Mouse (Mus musculus) cerebellum, postnatal 36 days (tissue): ENCODE measurements around the gene Sfrp5.

Source experiments
- DNase-seq, 2 experiments: peaks; one replicate each; pipeline ENCODE4 v3.0.0; 2021 to 2022; ENCODE audit warnings: mixed read lengths in 2 of 2

The Sfrp5 gene

GRCm38 (mm10) chr19:42201696-42202381 is at the start of gene Sfrp5:
Gene Sfrp5 (minus strand): TSS chr19:42202252.
- peak in 1 of 2 experiments; percentile 15 for DNase-seq

- no peak for DNase-seq
These were observed 48.2 kb upstream of the Sfrp5 start for GRCm38 (mm10) chr19:42249976-42250914.

GRCm38 (mm10) chr19:42247519-42247918 is 45.5 kb upstream of the Sfrp5 start, which contains the start of gene Golga7b:
Gene Golga7b (plus strand): TSS chr19:42247574.
- DNase-seq, result no peak

DNA sequence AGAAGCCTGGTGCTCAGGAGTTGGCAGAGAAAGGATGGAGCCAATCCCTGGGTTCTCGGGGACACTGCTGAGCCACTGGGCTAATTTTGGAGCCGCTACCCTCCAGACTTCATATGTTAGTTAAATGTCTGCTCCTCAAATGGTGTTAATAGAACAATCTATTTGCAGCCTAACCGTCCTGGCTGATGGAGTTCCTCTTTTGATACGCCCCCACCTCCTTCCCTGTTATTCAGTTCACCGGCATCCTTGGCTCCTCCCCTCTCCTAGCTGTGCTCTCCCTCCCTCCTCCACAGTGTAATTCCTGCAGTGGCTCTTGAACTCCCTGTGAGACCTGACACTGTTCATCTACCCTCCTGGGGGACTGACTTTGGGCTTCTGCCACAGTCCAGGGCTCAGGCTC is 44.6 kb upstream of the Sfrp5 start:
- DNase-seq, result no peak

DNA sequence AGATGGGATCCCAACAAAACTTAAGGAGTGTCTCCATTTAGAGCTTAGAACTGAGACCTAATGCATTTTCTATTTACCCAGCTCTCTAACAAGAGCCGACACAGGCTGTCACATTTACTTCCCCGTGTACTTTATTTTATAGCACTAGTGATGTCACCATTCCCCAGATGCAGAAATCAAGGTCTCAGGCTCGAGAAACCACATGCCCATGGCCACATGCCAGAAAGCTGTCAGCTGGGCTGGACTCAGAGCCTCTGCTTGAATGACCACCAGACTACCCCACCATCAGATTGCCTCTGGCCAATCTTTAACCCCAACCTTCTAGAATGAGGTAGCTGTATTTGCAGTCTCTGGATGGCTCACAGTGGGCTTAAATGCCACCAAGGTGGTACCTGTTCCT is 41.3 kb upstream of the Sfrp5 start:
- no peak for DNase-seq

- DNase-seq, result no peak
These were observed 38.8 kb upstream of the Sfrp5 start for GRCm38 (mm10) chr19:42240881-42241280.

DNA sequence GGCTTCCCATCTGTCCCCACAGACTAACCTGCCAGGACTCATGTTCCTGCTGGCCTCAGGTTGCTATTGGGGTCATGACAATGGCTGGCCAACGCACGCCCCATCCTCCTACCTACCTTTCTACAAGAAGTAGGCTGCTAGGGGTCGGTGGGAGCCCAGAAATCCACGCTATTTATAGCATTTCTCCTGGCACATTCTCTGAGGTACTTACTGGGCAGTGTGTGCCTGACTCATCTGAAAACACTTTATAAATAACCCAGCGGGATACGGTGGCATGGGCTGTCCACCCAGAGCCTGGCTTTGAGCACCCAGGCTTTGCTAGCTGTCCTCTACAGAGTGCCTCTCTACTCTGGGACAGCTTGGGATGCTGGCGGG is 36.3 kb upstream of the Sfrp5 start:
- DNase-seq, result no peak

- DNase-seq, result peak in 1 of 2 experiments; percentile 15
These were observed 35.7 kb upstream of the Sfrp5 start for GRCm38 (mm10) chr19:42237602-42238340.

DNA sequence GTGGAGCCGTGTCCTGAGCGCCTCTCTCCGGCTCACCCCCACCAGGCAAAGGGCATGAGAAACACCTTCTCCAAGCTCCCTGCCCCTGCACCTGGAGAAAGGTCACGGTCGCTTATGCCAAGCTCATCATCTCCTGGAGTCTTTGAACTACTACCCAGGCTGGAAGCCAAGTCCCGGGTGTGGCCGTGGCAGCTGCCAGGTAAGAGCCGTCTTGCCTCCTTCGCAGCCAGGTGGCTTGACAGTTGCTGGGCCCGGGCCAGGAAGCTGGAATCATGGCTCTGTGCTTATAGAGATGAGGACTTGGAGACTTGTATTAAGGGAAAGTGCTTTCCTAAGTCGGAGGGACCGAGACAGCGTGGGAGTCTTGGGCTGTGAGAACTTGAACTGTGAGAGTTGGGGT is 28.9 kb upstream of the Sfrp5 start:
- peak; percentile 55 to 68 for DNase-seq

DNA sequence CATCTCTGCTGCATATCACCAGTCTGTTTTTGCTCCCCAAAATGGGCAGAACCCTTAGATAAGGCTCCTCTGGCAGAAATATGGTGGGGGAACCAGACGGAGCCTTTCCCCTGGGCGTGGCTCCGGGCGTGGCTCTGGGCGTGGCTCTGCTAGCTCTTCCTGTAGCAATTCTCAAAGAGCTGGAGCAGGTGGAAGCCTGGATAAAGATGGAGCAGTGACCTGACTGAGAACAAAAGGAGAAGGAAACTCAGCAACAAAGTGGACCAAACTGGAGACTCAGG is 28.2 kb upstream of the Sfrp5 start:
- no peak for DNase-seq

DNA sequence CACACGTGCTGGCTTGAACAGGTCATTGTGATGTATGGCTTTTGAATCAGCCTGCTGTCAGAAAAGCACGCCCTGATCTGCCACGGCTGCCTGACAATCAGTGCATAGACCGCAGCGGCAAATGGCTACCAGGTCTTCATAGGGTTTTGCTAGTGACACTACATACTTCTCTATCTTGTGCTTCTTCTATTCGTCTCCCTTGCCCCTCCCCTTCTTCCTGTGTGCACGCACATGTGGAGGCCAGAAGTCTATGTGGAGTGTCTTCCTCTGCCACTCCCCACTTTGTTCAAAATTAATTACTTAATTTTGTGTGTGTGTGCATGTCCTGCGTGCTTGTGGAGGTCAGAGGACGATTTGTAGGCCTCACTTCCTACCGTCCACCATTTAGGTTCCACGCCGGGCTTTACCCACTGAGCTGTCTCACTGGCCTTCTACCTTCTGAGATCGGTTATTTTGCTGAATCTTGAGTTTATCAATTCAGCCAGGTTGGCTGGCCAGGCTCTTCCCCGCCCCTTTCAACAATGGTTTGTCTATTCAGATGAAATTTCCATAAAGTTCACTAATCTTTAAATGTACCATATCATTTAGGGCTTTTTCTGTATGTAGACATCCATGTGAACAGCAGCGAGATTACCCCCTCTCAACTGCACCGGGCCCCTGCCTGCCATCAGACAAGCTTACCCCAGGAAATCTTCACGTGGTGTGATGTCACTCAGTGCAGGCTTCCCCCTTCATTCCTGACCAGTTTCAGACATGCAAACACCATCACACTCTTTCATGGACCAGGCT is 27.6 kb upstream of the Sfrp5 start:
- no peak for DNase-seq

- no peak for DNase-seq
These were observed 24.4 kb upstream of the Sfrp5 start for GRCm38 (mm10) chr19:42226451-42226850.

DNA sequence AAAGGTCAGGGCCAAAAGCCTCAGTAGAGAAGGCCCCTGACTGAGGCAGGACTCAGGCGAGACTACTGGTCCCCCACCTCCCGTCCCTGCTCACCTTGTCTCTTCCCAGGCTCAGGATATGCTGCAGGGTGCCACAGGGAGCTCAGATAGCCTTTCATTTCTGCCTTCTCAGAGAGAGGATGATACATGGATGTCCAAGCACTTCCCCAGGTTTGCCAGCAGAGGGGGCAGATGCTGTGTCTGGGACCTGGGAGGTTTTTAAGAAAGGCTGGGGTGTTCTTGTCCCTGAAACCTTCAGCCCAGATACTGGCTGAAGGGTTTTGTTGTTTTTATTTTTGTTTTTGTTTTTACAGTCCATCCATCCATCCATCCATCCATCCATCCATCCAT is 15.3 kb upstream of the Sfrp5 start:
- peak; percentile 71 to 76 for DNase-seq

DNA sequence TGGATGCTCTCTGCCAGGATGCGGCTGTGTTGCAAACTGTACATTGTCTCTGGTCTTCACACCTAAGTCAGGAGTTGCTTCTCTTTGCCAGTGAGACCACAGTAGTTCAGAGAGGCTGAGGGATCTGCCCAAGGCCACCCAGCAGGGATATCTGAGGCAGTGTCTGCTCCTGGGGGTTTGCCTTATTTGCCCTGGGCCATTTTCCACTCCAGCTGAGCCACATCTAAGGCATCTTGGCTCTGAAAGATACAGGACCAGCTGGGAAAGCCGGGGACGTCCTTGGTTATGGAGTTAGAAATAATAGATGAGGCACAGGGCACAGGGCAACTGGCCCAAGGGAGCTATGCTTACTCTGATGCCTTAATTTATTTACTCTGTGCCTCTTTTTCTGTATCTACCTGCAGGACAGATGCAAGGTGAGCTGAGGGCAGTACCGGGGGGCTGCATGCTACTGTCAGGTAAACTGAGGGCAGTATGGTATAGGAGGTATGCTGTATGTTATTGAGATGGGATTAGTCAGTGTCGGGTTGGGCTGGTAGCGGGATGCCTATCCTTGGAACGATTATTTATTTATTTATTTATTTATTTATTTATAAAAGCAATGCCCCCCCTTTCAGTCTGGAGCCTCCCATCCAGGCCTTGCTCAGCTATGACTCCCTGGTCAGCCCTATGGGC is 14.8 kb upstream of the Sfrp5 start:
- peak in 1 of 2 experiments; percentile 25 for DNase-seq

GRCm38 (mm10) chr19:42214601-42215000 is 12.5 kb upstream of the Sfrp5 start:
- DNase-seq, result no peak

DNA sequence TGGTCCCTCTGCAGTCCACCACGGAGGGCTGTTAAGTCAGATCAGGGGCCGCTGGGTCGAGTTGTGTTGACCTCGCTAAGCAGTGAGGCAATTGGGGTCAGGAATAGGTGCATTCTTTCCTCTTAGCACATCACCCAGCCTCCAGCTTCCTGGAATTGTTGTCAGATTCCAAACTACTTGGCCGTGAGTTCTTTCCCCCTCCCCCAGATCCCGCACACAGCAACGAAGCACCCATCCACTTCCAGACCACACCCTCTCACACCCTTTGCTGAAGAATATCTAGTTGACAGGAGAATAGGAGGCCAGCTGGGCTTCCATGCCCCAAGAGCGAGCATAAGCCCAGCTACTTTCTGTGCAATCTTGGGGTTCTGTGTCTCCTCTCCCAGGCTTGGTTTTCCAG is 9.9 kb upstream of the Sfrp5 start:
- no peak for DNase-seq

GRCm38 (mm10) chr19:42209976-42210375 is 7.9 kb upstream of the Sfrp5 start:
- DNase-seq, result no peak

GRCm38 (mm10) chr19:42209485-42209884 is 7.4 kb upstream of the Sfrp5 start:
- no peak for DNase-seq

DNA sequence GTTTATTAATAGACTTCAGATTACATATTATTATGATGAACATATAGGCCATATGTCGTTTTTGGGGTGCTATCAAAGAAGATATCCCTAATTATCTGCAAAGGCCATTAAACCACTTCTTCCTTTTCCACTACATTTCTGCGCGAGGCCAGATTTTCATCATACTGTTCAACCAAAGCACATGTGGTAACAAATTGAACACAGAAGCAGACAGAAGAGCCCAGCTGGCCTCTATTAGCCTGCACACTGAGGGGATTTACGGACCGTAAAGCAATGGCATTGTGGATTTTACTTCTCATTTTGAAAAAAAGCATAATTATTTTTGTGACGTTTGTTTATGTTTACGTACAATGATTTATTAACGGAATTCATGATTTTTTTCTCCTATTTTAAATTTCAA is 3.1 kb upstream of the Sfrp5 start:
- no peak for DNase-seq

- DNase-seq, result peak; percentile 83 to 85
These were observed 2.3 kb upstream of the Sfrp5 start for GRCm38 (mm10) chr19:42204306-42204705.

GRCm38 (mm10) chr19:42202467-42202866 is 415 bp upstream of the Sfrp5 start:
- peak; percentile 37 to 39 for DNase-seq

DNA sequence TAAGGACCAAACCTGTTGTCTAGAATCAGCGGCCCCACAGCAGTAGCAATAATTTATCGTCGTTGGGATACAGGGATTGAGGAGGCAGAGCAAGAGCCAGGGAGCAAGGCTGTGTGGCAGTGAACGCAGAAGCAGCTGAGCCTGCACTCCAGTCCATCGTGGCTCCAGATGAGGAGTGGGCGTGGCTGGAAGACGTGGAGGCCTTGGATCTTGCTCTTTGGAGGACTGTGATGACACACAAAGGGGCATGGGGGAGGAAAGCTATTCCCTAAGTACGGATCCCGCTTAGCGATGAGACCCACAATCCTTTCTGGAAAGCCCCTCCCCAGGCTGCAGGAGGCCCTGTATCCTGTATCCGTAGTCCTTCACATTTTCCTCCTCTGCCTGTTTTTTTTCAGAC is 4.0 kb downstream of the Sfrp5 start:
- no peak for DNase-seq
